Mouse (Mus musculus) hindbrain, embryonic 12.5 days (tissue): ENCODE results near the gene Il17rb. TPM values are rescaled to one million over a fixed set of nuclear protein-coding genes. Genes with fewer than 3 reads are reported as not detected.

Source experiments
- microRNA-seq: library from miRNA; unstranded; fragments of <30 nt; microRNA quantifications from one replicate; pipeline ENCODE4, GENCODE M21; 2017
- polyA plus RNA-seq: library from polyadenylated mRNA; unstranded; fragments of >200 nt; fragmentation: Nextera tagmentation; extraction: Ambion mirVana; gene quantifications from 2 replicates; pipeline ENCODE4 v1.2.1, GENCODE M21; 2016

Gene Il17rb
- polyA plus RNA-seq, 1 experiment from 2014 or later, result 1.0 TPM

Small RNAs within 50 kb of the gene (microRNA-seq; reads per million reads assigned to microRNA genes)
- not detected for gene Mir6947

Other genes with a start within 250 kb of the Il17rb start
- 382 and 390 TPM in 2 replicates for gene Selenok, start 40.6 kb downstream of the Il17rb start, polyA plus RNA-seq
- 87.1 and 92.8 TPM in 2 replicates for gene Actr8, start 30.6 kb downstream of the Il17rb start, polyA plus RNA-seq
- gene Chdh, start 127 bp upstream of the Il17rb start, polyA plus RNA-seq, result 0.17 and 0.18 TPM in 2 replicates